Mouse (Mus musculus) right cerebral cortex, postnatal 25 days (tissue): ENCODE data around the gene Gm8220.
"Not testable (repeated sequence)": the region's sequence is repeated elsewhere in the genome, so short reads cannot be mapped to it uniquely, and the experiment has no call there.

ENCODE experiments used
- DNase-seq: peaks from one replicate; pipeline ENCODE4 v3.0.0; 2022

The Gm8220 gene

DNA sequence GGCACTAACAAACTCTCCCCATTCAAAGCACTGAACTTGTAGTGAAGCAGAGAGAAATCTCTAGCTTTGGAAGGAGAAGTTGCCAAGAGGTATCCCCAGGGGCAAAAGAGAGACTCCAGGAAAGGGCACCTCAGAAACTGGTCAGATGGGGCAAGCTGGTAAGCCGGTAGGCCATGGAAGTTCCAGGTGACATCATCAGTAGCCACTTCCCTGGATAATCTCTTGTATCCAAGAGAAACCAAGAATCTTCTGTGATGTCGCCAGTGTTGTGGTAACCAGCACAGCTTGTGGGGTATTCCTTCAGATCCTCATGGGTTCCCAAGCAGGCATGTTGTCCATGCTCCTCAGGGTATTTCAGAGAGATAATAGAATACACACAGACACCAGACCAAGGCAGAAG lies at the start of gene Gm8220:
Gm8220 (plus strand) TSS at position 301 of the 400 bp plus-strand sequence.
- DNase-seq: not testable (repeated sequence)

DNA sequence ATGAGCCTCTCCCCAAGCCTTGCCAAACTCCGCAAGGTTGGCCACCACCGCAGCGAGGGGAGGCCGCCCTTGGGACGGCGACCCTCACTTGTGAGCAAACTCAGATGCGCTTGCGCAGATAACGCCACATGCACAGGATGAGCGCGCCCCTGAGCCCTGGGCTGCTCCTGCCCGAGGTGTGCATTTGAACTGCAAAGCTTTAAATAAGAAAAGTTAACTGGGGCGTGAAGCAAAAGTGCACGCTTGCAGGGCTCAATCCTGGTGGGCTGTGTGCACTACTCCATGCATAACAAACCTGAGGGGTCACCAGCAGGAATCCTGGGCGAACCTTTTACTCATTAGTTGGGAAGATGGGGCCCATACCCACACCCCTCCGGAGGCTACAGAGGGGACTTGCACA lies 37.3 kb upstream of the Gm8220 start:
- no peak for DNase-seq

DNA sequence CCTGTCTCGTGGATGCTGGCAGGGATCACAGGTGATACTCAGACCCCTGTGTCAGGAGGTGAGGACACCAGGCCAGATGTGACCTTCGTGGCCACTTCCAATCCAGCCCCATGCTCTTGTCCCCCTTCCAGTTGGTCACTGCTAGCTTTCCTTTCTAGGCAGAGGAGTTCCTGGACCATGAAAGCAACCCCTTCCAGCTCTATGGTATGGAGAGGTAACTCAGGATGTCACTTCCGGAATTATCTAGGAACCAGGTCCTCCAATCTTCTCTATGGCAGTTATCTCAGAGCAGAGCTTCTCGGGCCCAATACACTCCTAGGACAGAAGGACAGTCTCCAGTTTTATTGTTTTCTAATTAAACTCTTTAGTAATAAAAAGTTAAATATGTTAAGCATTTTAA lies 26.7 kb downstream of the Gm8220 start:
- not testable (repeated sequence) for DNase-seq

DNA sequence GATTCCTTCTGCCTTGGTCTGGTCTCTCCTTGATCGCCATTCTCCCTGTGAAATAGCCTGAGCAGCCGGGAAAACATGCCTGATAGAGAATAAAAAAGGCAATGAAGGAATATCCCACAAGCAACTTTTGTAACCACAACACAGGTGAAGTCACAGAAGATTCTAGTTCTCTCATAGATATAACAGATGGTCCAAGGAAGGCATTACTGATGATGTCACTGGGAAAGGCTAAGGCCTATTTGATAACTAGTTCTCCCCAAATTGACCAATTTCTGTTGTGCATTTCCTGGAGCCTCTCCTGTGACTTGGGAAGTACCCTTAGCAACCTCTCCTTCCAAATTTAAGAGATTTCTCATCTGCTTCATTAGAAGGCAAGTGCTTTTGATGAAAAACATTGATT lies 53.1 kb downstream of the Gm8220 start, which contains the start of gene Gm5930:
Gm5930 (minus strand) TSS at position 101 of the 400 bp plus-strand sequence.
- DNase-seq: not testable (repeated sequence)
